Mouse (Mus musculus): ENCODE measurements around the gene Got1. TPM values are rescaled to one million over a fixed set of nuclear protein-coding genes. Genes with fewer than 3 reads are reported as not detected.

Gene Got1
- polyA plus RNA-seq, 1 experiment from 2014 or later = 85.0 TPM

DNA sequence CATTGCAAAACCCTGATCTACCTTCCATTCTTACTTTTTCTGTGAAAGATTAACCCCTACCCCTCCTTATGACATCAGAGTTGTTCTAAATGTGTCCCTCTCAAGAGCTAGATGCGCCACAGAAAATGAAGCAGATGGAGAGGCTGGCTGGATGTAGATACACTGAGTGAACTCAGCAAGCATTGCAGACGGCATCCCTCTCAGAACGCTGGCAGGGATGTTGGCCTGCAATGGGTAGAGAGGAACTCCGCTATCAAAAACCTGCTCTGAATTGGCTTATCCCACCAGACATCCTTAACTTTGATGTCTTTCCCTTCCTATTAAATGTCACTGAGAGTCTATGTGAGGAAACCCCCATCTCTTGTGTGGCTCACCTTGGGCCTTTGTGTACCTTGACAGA, 37.4 kb upstream of the Got1 start:
- Histone ChIP-seq H3K9me3 (ENCODE audit: control insufficient read depth) (no peaks in the 10 kb centered on the region), H3K4me3 (ENCODE audit: low read depth, low read length) (no peak overlapping the region), H3K4me1 (replicated peaks; ENCODE audit: control insufficient read depth, insufficient read depth, low read length) (peaks cover 6% of the 10 kb centered on the region; the same call in 1 of the 2 replicates), H3K27me3 (replicated peaks; ENCODE audit: control insufficient read depth, insufficient read depth, low read length) (no peaks in the 10 kb centered on the region), H3K4me2 (replicated peaks; ENCODE audit: low read depth) (no peak overlapping the region), H3K9ac (ENCODE audit: low read depth, low read length) (no peak overlapping the region), H3K27ac (ENCODE audit: low read depth, low read length) (no peak overlapping the region), H3K36me3 (ENCODE audit: control insufficient read depth, insufficient read depth) (no peaks in the 10 kb centered on the region)
- WGBS = 89% methylated on average over 4 of the region's 4 CpGs
- no peak for ATAC-seq
- no peak for TF ChIP-seq CTCF (IDR thresholded peaks at IDR 0.05; ENCODE audit: low read depth)

DNA sequence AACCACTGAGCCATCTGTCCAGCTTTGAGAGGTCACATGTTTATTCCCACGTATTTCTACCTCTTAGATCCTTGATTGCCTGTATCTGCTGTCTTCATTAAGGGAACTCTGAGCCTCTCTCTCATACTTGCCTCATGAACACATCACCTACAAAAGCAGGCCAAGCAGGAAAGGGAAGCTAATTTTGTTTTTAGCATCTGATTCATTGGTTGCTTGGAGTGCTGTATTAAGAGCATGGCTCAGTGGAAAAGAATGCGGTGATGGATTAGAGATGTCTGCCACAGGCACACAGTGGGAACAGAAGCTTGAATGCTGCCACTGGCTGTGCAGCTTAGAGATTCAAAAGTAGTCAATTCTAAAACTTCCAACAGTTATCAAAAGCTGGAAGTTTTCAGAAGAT, 35.8 kb upstream of the Got1 start:
- no peak overlapping the region for H3K4me3 ChIP-seq (ENCODE audit: low read depth, low read length)
- no peak overlapping the region for H3K9ac ChIP-seq (ENCODE audit: low read depth, low read length)
- 71% methylated on average over 2 of the region's 2 CpGs for WGBS
- H3K4me2 ChIP-seq (replicated peaks; ENCODE audit: low read depth) = no peak overlapping the region
- H3K27ac ChIP-seq (ENCODE audit: low read depth, low read length) = no peak overlapping the region
- H3K9me3 ChIP-seq (ENCODE audit: control insufficient read depth) = no peaks in the 10 kb centered on the region
- TF ChIP-seq CTCF (IDR thresholded peaks at IDR 0.05; ENCODE audit: low read depth) = no peak
- peaks cover 6% of the 10 kb centered on the region; the same call in 1 of the 2 replicates for H3K4me1 ChIP-seq (replicated peaks; ENCODE audit: control insufficient read depth, insufficient read depth, low read length)
- no peaks in the 10 kb centered on the region for H3K36me3 ChIP-seq (ENCODE audit: control insufficient read depth, insufficient read depth)
- 0 out of 2 replicates have a peak, but pooled peaks cover 2% of the 10 kb centered on the region for H3K27me3 ChIP-seq (replicated peaks; ENCODE audit: control insufficient read depth, insufficient read depth, low read length)
- ATAC-seq = no peak

DNA sequence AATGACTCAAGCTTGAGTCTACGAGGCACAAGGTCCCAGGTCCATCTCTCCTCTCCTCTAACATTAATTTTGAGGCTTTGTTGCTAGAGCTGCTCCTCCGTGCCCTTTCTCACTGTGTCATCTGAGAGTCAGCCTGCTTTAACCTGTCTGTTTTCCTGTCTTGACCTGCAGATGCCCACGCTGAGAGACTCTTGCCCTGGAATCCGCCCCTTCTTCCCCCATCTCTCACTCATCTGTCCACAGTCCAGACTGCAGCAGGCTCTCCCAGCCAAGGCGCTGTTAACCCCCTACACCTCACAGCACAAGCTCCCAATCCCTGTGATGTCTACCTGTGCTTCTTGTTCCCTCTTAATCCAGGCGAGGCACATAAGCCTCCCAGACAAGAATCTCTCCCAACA, 27.1 kb upstream of the Got1 start:
- no peaks in the 10 kb centered on the region for H3K4me1 ChIP-seq (replicated peaks; ENCODE audit: control insufficient read depth, insufficient read depth, low read length)
- TF ChIP-seq CTCF (IDR thresholded peaks at IDR 0.05; ENCODE audit: low read depth) = no peak
- H3K4me2 ChIP-seq (replicated peaks; ENCODE audit: low read depth) = no peak overlapping the region
- H3K27ac ChIP-seq (ENCODE audit: low read depth, low read length) = no peak overlapping the region
- no peak overlapping the region for H3K4me3 ChIP-seq (ENCODE audit: low read depth, low read length)
- H3K9ac ChIP-seq (ENCODE audit: low read depth, low read length) = no peak overlapping the region
- no peaks in the 10 kb centered on the region for H3K36me3 ChIP-seq (ENCODE audit: control insufficient read depth, insufficient read depth)
- no peaks in the 10 kb centered on the region for H3K9me3 ChIP-seq (ENCODE audit: control insufficient read depth)
- 67% methylated on average over 6 of the region's 6 CpGs for WGBS
- peaks cover 6% of the 10 kb centered on the region; the same call in 1 of the 2 replicates for H3K27me3 ChIP-seq (replicated peaks; ENCODE audit: control insufficient read depth, insufficient read depth, low read length)
- ATAC-seq = no peak

DNA sequence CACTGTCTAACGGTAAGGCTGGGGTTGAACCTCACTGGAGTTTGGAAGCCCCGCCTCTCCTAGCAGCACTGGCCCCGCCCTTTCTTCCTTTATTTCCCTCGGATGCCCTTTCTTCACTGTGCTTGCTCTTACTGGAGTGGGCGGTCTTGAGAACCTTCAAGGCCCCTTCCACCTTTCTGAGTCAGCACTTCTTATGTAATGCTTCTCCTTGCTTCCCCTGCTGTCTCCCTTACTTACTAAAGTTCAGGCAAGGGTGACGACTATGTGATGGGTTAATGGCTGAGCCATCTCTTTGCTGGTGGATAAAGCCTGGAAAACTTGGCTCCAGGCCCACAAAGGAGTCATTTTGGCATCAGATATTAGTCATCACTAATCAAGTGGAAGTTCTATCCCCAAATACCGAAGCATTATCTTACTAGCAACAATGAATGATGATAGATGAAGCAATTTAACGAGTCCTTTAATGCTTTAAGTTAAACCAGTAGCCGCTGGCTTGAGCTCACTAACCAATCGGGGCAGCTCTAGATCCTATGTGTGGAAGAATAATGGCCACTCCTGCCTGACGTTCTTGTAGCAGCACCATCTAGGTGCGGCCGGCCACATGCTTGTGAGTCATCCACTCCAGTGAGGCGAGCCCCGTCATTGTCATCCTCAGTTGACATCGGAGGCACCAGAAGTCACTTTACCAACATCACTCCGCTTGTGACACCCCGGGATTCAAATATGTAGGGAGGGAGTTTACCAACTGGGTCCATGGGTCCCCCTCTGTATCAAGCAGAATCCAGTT, 26.5 kb upstream of the Got1 start:
- no peak for TF ChIP-seq CTCF (IDR thresholded peaks at IDR 0.05; ENCODE audit: low read depth)
- 75% methylated on average over 18 of the region's 18 CpGs for WGBS
- ATAC-seq = no peak

DNA sequence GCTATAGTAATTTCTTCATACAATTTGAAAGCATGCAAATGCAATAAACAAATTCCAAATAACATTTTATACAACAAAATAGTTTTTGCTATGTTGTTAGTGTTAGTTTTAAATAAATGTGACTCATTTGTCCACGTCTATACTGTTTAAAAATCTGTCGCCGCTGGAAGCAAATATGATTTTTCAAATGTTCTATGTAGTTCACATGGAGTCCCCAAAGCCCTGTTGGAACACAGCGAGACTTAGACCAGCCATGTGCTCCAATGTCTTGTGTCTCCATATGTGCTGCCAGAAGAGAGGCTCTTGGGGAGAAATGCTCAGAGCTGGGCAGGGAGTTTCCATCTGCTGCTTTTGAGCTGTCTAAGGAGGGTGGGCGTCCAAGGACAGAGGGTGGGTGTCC, 23.7 kb upstream of the Got1 start:
- no peak overlapping the region for H3K9ac ChIP-seq (ENCODE audit: low read depth, low read length)
- ATAC-seq = no peak
- WGBS = 70% methylated on average over 5 of the region's 5 CpGs

More for the DNA sequence above, 26.5 kb upstream of the Got1 start:
- H3K4me2 ChIP-seq (replicated peaks; ENCODE audit: low read depth) = no peak overlapping the region
- H3K27ac ChIP-seq (ENCODE audit: low read depth, low read length) = no peak overlapping the region
- peaks cover 3% of the 10 kb centered on the region; the same call in 1 of the 2 replicates for H3K27me3 ChIP-seq (replicated peaks; ENCODE audit: control insufficient read depth, insufficient read depth, low read length)
- no peak overlapping the region for H3K9ac ChIP-seq (ENCODE audit: low read depth, low read length)
- H3K4me1 ChIP-seq (replicated peaks; ENCODE audit: control insufficient read depth, insufficient read depth, low read length) = no peaks in the 10 kb centered on the region
- no peaks in the 10 kb centered on the region for H3K9me3 ChIP-seq (ENCODE audit: control insufficient read depth)
- no peak overlapping the region for H3K4me3 ChIP-seq (ENCODE audit: low read depth, low read length)
- no peaks in the 10 kb centered on the region for H3K36me3 ChIP-seq (ENCODE audit: control insufficient read depth, insufficient read depth)

DNA sequence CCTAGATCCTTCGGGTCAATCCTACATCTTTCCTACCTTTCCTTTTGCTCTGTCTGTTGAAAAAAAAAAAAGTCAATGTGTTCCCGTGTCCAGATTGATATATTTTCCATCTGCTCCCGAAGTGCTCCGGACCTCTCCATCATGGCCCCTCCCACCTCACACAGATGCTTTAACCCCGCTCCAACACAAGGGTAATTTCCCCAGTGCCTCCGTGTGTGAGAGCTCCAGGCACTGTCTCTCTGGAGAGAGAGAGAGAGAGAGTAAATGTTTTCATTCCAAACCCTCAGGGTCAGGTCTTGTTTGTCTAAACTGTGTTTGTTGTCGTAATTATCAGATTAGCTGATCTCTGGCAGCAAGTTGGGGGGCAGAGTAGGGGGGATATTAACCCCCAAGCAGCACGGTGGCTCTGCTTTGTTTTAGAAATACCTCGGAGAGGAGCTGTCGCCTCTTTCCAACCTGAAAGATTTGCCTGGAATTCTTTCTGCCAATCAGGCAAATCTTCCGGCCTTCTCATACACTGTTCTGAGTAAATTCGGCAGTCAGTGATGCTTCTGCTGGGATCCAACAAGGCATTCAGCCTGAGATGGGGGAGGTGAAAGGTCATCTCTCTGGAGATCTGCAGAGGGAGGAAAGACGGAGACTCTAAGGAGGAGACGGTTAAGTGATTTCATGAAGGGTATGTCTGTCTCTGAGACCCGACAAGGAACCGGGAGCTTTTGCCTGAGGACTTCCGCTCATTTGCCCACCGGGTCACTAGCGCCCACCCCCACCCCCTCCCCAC, 22.1 kb upstream of the Got1 start:
- ATAC-seq = no peak
- Histone ChIP-seq H3K9me3 (ENCODE audit: control insufficient read depth) (no peaks in the 10 kb centered on the region), H3K9ac (ENCODE audit: low read depth, low read length) (no peak overlapping the region), H3K4me2 (replicated peaks; ENCODE audit: low read depth) (peak overlapping the region; percentile 25), H3K27ac (ENCODE audit: low read depth, low read length) (peak overlapping the region; percentile 1; the same call in 1 of the 2 replicates), H3K27me3 (replicated peaks; ENCODE audit: control insufficient read depth, insufficient read depth, low read length) (peaks cover 13% of the 10 kb centered on the region; the same call in 1 of the 2 replicates), H3K4me3 (ENCODE audit: low read depth, low read length) (no peak overlapping the region), H3K36me3 (ENCODE audit: control insufficient read depth, insufficient read depth) (no peaks in the 10 kb centered on the region), H3K4me1 (replicated peaks; ENCODE audit: control insufficient read depth, insufficient read depth, low read length) (no peaks in the 10 kb centered on the region)
- WGBS = 12% methylated on average over 19 of the region's 19 CpGs
- peak; percentile 19; the same call in 1 of the 2 replicates for TF ChIP-seq CTCF (IDR thresholded peaks at IDR 0.05; ENCODE audit: low read depth)

More for the DNA sequence above, 23.7 kb upstream of the Got1 start:
- no peak for TF ChIP-seq CTCF (IDR thresholded peaks at IDR 0.05; ENCODE audit: low read depth)
- Histone ChIP-seq H3K36me3 (ENCODE audit: control insufficient read depth, insufficient read depth) (no peaks in the 10 kb centered on the region), H3K27ac (ENCODE audit: low read depth, low read length) (no peak overlapping the region), H3K9me3 (ENCODE audit: control insufficient read depth) (no peaks in the 10 kb centered on the region), H3K4me2 (replicated peaks; ENCODE audit: low read depth) (no peak overlapping the region), H3K4me1 (replicated peaks; ENCODE audit: control insufficient read depth, insufficient read depth, low read length) (no peaks in the 10 kb centered on the region), H3K27me3 (replicated peaks; ENCODE audit: control insufficient read depth, insufficient read depth, low read length) (peaks cover 9% of the 10 kb centered on the region; the same call in 1 of the 2 replicates), H3K4me3 (ENCODE audit: low read depth, low read length) (no peak overlapping the region)

Measured in intestine, postnatal 0 days (tissue).